Mouse (Mus musculus): ENCODE measurements at regions not wholly inside any gene's neighbourhood (a gene's known extent, or its start where the extent isn't known, plus 50 kb on each side); places are given as distances from the start of the nearest gene placed in this dataset.

DNA sequence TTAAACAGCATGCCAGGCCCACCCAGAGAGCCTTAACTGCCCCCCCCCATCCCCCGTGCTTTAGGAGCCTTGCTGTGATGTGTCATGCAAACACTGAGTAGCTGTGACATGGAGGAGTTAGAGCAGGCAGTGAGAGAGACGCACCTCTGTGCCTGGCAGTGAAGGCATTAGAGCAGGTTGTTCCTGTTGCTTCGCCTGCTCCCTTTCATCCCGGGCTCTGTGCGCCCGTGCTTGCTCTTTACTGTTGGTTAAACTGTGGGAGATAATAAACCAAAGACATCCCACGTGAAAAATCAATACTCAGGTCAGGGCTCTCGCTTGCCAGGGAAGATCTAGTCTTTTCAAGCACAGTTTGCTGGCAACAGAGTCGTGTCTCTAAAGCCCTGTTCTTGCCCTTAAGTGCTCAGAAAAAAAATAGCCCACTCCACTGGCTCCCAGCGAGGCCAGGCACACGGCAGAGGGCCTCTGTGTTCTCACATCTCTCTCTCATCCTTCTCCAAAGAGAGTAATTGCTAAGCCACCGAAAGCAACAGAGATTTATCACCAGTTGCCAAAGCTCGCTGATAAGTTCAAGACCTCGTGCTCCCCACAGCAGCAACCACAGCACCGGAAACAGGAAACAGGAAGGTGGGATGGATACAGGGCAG is 181.2 kb upstream of the 3110018I06Rik start:
- no peak for DNase-seq

- peak in 1 of 2 experiments; percentile 22 for DNase-seq
Measured at GRCm38 (mm10) chr12:107315446-107315845, 173.0 kb upstream of the 3110018I06Rik start.

GRCm38 (mm10) chr12:107322861-107323260 is 165.6 kb upstream of the 3110018I06Rik start:
- no peak for DNase-seq

GRCm38 (mm10) chr12:107326101-107326500 is 162.3 kb upstream of the 3110018I06Rik start:
- no peak for DNase-seq

DNA sequence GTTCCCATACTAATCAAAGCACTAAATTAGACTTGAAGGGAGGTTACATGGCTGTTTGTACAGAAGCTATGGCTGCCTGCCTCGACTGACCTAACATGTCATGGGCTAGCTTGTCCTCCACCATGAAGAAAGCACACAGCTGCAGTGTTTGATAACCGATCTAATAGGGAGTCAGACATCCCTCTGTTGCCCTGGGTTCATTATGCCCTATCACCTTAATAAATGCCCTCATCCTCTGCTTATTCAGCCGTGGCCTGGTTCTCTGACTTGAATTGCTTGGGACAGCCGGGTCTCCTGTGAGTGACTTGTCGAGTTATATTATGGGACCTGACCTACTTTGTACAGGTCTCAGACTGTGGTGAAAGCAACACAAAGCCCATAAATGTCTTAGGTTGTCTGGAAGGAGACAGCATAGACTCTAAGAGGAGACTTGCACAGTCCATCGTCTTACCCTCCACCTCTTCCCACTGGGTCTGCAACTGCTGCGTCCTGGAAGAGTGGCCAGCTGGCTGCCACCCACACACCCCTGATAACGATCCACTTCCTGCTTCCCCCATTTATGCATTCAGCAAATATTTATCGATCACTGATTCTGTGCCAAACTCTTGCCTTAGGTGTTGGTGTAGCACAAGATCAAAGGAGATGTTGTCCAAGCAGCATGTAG is 161.2 kb upstream of the 3110018I06Rik start:
- DNase-seq: no peak

DNA sequence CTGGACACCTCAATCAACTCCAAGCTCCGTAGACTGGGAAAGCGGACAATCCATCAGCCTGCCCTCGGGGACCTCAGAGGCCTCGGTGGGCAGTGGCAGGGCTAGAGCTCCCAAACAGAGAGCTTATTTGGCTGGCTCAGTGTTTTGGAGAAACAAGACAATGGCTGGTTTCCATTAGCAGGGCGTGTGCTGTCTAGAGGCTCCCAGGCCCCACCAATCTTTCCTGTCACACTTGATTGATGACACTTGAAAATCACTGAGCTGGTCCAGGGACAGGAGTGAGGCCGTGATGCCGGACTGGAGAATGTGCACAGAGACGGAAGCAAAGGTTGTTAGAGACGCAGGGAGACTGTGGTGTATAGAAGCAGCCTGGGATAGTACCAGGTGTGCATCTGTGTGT is 159.4 kb upstream of the 3110018I06Rik start:
- DNase-seq: no peak

DNA sequence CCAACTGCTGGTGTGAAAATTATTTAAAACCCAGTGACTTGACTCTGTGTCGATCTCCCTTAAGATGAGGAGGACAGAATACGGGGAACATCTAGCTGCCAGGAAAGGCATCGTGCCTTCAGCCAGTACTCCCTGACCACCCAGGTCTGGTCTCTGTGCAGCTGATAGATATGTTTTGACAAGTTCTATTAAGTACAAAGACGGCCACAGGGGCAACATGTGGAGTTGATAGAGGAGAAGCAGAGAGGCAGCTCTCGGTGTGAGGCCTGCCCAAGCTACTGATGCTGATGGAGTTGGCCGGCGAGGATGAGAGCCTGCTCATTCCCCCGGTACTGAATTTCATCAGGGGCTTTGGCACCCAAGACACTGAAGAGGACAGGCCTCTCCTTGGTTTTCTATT is 154.1 kb upstream of the 3110018I06Rik start:
- no peak for DNase-seq

GRCm38 (mm10) chr12:107335106-107335505 is 153.3 kb upstream of the 3110018I06Rik start:
- DNase-seq: peak; percentile 21 to 26

GRCm38 (mm10) chr12:107338758-107339157 is 149.7 kb upstream of the 3110018I06Rik start:
- DNase-seq: no peak

DNA sequence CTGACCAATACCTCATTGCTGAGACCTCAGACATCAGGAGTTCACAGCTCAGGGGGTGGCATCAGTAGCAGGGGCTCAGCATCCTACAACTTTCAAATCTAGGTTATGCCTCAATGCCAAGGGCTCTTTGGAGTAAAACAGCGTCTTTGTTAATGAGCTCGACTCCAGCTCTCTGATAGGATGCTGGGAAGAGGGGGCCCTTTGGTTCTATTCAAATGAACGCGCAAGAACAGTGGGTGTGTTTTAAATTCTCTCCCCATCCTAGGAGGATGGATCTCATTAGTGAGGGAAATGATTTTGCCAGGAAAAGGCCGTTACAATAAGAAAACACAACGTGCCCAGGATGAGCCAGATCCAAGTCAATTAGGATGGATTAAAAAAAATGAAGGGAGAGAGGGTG is 132.2 kb upstream of the 3110018I06Rik start:
- DNase-seq: no peak

GRCm38 (mm10) chr12:107356974-107357373 is 131.5 kb upstream of the 3110018I06Rik start:
- no peak for DNase-seq

DNA sequence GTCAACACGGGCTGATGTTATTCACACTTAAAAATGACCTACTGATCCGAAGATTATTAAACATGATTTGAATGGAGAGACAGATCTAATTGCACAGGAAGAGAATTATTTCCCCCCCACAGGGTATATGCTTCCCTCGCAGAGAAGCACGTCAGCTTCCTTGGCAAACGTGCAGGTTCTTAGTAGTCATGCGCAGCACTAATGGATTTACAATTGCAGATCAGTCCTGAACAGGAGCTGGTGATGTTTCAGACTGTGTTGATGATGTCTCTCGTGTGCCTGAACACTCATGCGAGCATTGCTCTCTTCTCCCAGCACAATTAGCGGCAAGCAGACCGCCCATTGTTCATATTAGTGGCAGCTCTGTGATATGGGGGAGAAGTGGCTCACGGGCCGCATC is 127.9 kb upstream of the 3110018I06Rik start:
- DNase-seq: peak; percentile 6 to 11

DNA sequence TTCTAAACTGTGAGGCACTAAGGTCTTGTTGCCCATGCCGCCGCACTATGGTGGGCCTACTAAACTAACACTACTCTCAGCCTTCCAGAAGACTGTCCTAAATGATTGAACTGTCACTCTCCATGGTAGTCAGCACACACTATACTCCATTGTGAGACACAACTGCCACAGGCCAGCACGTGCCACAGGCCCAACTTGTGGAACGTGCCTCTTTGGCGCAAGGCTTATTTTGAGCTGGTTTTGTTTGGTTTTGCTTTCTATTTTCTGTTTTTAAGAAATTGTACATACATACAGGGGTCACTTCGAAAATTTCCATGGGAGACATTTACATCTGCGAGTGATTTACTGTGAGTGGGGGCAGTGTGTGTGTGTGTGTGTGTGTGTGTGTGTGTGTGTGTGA is 126.8 kb upstream of the 3110018I06Rik start:
- DNase-seq: no peak

GRCm38 (mm10) chr12:107362120-107362519 is 126.3 kb upstream of the 3110018I06Rik start:
- no peak for DNase-seq

GRCm38 (mm10) chr12:107372254-107372653 is 116.2 kb upstream of the 3110018I06Rik start:
- no peak for DNase-seq

- no peak for DNase-seq
Measured at GRCm38 (mm10) chr12:107392050-107392795, 96.2 kb upstream of the 3110018I06Rik start.

DNA sequence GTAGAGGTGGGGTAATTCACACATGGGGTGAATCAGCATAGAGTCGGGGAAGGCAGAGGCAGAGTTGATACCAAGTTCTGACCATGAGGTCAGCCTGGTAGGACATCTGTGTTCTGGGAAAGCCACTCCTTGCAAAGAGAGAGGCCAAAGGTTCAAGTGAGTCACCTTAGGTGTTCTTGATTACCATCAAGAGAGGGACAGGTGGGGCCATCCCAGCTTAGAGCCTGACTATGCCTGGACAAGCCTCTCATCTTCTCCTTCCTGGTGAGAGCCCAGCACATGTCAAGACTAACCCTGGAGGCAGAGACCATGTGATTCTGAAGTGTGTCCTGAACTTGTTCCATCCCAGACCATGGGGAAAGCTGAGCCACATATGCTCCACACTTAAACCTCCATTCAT is 94.0 kb upstream of the 3110018I06Rik start:
- no peak for DNase-seq

GRCm38 (mm10) chr12:107404821-107405220 is 83.6 kb upstream of the 3110018I06Rik start:
- no peak for DNase-seq

- DNase-seq: no peak
Measured at GRCm38 (mm10) chr12:107423923-107424322, 64.5 kb upstream of the 3110018I06Rik start.

DNA sequence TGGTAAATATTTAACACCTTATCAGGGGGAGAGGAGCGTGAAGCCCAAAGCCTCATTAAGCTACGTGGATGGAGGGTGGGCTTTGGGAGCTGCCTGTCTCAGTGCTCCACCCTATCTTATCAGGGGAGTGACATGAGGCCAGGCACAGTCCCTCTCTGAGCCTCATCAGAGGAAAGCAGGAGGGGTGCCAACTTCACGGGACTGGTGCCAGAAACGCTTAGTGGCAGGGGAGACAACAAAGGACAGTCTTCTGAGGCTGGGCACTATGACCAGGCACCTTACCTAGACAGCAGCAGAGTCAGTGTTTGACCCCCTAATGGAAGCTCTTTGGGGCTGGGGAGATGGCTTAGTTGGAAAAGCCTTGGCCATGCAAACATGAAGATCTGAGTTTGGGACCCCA is 49.9 kb upstream of the 3110018I06Rik start:
- no peak for DNase-seq

Data from layer of hippocampus, postnatal 36 days (tissue).